Mouse (Mus musculus): Measurements from ENCODE around the gene Ccdc175. TPM values are rescaled to one million over a fixed set of nuclear protein-coding genes. Genes with fewer than 3 reads are reported as not detected.

Gene Ccdc175
- total RNA-seq, 2 experiments from 2014 or later: not detected

- ATAC-seq (replicated peaks; ENCODE audit: poor library complexity): no peak
These were observed 80.8 kb downstream of the Ccdc175 start for GRCm38 (mm10) chr12:72104027-72104426.

- no peak for ATAC-seq (replicated peaks; ENCODE audit: poor library complexity)
These were observed 82.1 kb downstream of the Ccdc175 start for GRCm38 (mm10) chr12:72102776-72103175.

GRCm38 (mm10) chr12:72096966-72097365, 87.9 kb downstream of the Ccdc175 start:
- no peak for ATAC-seq (replicated peaks; ENCODE audit: poor library complexity)

- no peak for ATAC-seq (replicated peaks; ENCODE audit: poor library complexity)
These were observed 95.0 kb downstream of the Ccdc175 start for GRCm38 (mm10) chr12:72089802-72090201.

GRCm38 (mm10) chr12:72086166-72086825, 98.5 kb downstream of the Ccdc175 start:
- no peak for ATAC-seq (replicated peaks; ENCODE audit: poor library complexity)

- peak; percentile 85 for ATAC-seq (replicated peaks; ENCODE audit: poor library complexity)
These were observed 99.3 kb downstream of the Ccdc175 start, which contains the start of the genes L3hypdh and Jkamp for GRCm38 (mm10) chr12:72085329-72086165. Gene L3hypdh (minus strand): TSS chr12:72085439. Gene Jkamp (plus strand): TSS chr12:72085589.

- ATAC-seq (replicated peaks; ENCODE audit: poor library complexity): peak; percentile 9
These were observed 99.9 kb downstream of the Ccdc175 start for GRCm38 (mm10) chr12:72085024-72085328.

GRCm38 (mm10) chr12:72084261-72085023, 100.4 kb downstream of the Ccdc175 start:
- ATAC-seq (replicated peaks; ENCODE audit: poor library complexity): peak; percentile 3

- ATAC-seq (replicated peaks; ENCODE audit: poor library complexity): no peak
These were observed 101.6 kb downstream of the Ccdc175 start for GRCm38 (mm10) chr12:72083265-72083664.

- no peak for ATAC-seq (replicated peaks; ENCODE audit: poor library complexity)
These were observed 102.5 kb downstream of the Ccdc175 start for GRCm38 (mm10) chr12:72082370-72082769.

- ATAC-seq (replicated peaks; ENCODE audit: poor library complexity): no peak
These were observed 102.9 kb downstream of the Ccdc175 start for GRCm38 (mm10) chr12:72081961-72082360.

GRCm38 (mm10) chr12:72078248-72078647, 106.6 kb downstream of the Ccdc175 start:
- no peak for ATAC-seq (replicated peaks; ENCODE audit: poor library complexity)

GRCm38 (mm10) chr12:72070327-72071269, 114.2 kb downstream of the Ccdc175 start, which contains the start of gene Gpr135:
Gene Gpr135 (minus strand): TSS chr12:72071125.
- peak; percentile 96 for ATAC-seq (replicated peaks; ENCODE audit: poor library complexity)

- ATAC-seq (replicated peaks; ENCODE audit: poor library complexity): peak; percentile 36; the same call in 1 of the 2 replicates
These were observed 115.1 kb downstream of the Ccdc175 start for GRCm38 (mm10) chr12:72069626-72070326.

GRCm38 (mm10) chr12:72057780-72058179, 127.0 kb downstream of the Ccdc175 start:
- ATAC-seq (replicated peaks; ENCODE audit: poor library complexity): no peak

- ATAC-seq (replicated peaks; ENCODE audit: poor library complexity): no peak
These were observed 131.0 kb downstream of the Ccdc175 start for GRCm38 (mm10) chr12:72053851-72054250.

GRCm38 (mm10) chr12:72053303-72053702, 131.5 kb downstream of the Ccdc175 start:
- ATAC-seq (replicated peaks; ENCODE audit: poor library complexity): peak; percentile 76

- ATAC-seq (replicated peaks; ENCODE audit: poor library complexity): no peak
These were observed 132.3 kb downstream of the Ccdc175 start for GRCm38 (mm10) chr12:72052571-72052970.
